9 mouse cellular contexts compared by ENCODE assay signal in the genomic region with DNA sequence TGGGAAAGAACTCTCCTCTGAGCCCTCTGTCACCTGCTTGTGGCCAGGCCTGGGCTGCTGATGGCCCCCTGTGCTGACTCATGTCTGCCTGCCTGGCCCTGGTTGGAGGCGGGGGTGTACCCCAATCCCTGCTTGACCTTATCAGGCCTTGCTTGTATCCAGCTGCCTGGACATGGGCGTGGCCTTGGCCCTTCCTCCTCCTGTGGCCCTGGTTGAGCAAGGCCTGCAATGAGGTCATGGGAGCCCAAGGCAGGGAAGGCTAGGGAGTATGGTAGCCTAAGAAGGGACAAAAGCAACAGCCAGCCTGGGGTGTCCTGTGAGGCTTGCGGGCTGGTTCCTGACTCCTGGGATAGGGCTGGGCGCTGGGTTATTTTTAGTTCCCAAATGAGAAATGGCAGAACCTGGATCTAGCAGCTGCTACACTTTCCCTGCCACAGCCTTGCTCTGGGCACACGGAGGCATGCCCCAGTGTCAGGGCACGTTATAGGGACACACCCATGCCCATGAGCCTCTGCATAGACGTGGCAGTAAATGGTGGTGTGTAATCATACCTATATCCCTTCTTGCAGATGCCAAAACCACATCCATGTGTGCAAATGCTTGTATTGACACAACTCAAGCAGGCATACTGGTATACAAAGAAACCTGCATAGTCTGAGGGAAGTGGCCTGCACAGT. TPM values are rescaled to one million over a fixed set of nuclear protein-coding genes. Genes with fewer than 3 reads are reported as not detected.
DNase-seq lines count a peak whose midpoint lies in the region; ATAC-seq and TF ChIP-seq lines count a peak whose summit lies in the region.
"Had no signal": no experiment of that assay in that cellular context is flagged by ENCODE, and none has a peak within 500 bp of the region (broad histone marks: within the 10 kb centered on the region; RNA-seq: fewer than 3 reads in every experiment).

No protein-coding gene starts in this region.

- WGBS in kidney, embryonic 15.5 days: 87% methylated on average over 7 of the region's 7 CpGs
- WGBS in kidney, embryonic 16.5 days: 86% methylated on average over 7 of the region's 7 CpGs
- WGBS in intestine, embryonic 16.5 days: 68% methylated on average over 7 of the region's 7 CpGs

- no peak overlapping the region for H3K4me2 ChIP-seq in kidney, embryonic 15.5 days
- no peak overlapping the region for H3K4me2 ChIP-seq in kidney, embryonic 16.5 days (replicated peaks; ENCODE audit: low read depth, low read length)
- H3K4me2 ChIP-seq in intestine, embryonic 16.5 days (ENCODE audit: low read depth, low read length): no peak overlapping the region
- H3K4me2 ChIP-seq: embryonic facial prominence, embryonic 12.5 days had no signal

- intact Hi-C loops in gastrocnemius, adult 2 months (cut with DNase I): loop anchor here (5.0 kb wide), 1 partner anchor 42 kb away; a partner anchor contains a TSS

- H3K4me1 ChIP-seq in kidney, embryonic 15.5 days: peaks cover 24% of the 10 kb centered on the region
- H3K4me1 ChIP-seq in kidney, embryonic 16.5 days (ENCODE audit: insufficient read depth, low read length): peaks cover 5% of the 10 kb centered on the region; the same call in 1 of the 2 replicates
- peaks cover 7% of the 10 kb centered on the region; the same call in 1 of the 2 replicates for H3K4me1 ChIP-seq in intestine, embryonic 16.5 days (ENCODE audit: control insufficient read depth, insufficient read depth, low read length)
- H3K4me1 ChIP-seq: embryonic facial prominence, embryonic 12.5 days had no signal

- 0 out of 2 replicates have a peak overlapping the region, but pooled peaks have one; percentile 1 for H3K9ac ChIP-seq in kidney, embryonic 15.5 days
- no peak overlapping the region for H3K9ac ChIP-seq in kidney, embryonic 16.5 days (replicated peaks; ENCODE audit: low read length)
- no peak overlapping the region for H3K9ac ChIP-seq in intestine, embryonic 16.5 days (ENCODE audit: low read depth, low read length)
- H3K9ac ChIP-seq: embryonic facial prominence, embryonic 12.5 days had no signal

- no peak for TF ChIP-seq CTCF in gastrocnemius, adult 2 months (IDR thresholded peaks at IDR 0.05)

- no peak; the same call in 1 of the 2 replicates for ATAC-seq in kidney, embryonic 15.5 days (replicated peaks; ENCODE audit: low FRiP score)
- ATAC-seq in kidney, embryonic 16.5 days (ENCODE audit: low FRiP score, low TSS enrichment): no peak
- peak; percentile 32; the same call in 1 of the 2 replicates for ATAC-seq in intestine, embryonic 16.5 days

- H3K36me3 ChIP-seq in kidney, embryonic 15.5 days: no peaks in the 10 kb centered on the region
- no peaks in the 10 kb centered on the region for H3K36me3 ChIP-seq in kidney, embryonic 16.5 days (ENCODE audit: insufficient read depth, low read length)
- no peaks in the 10 kb centered on the region for H3K36me3 ChIP-seq in intestine, embryonic 16.5 days (ENCODE audit: control insufficient read depth, insufficient read depth, low read length)
- H3K36me3 ChIP-seq: embryonic facial prominence, embryonic 12.5 days had no signal

- no peaks in the 10 kb centered on the region for H3K27me3 ChIP-seq in kidney, embryonic 15.5 days
- no peaks in the 10 kb centered on the region for H3K27me3 ChIP-seq in kidney, embryonic 16.5 days (ENCODE audit: insufficient read depth, low read length)
- H3K27me3 ChIP-seq in intestine, embryonic 16.5 days (replicated peaks; ENCODE audit: control insufficient read depth, insufficient read depth, low read length): no peaks in the 10 kb centered on the region
- H3K27me3 ChIP-seq: embryonic facial prominence, embryonic 12.5 days had no signal

- DNase-seq in gastrocnemius, adult 2 months: peak; percentile 90
- DNase-seq in skeletal muscle tissue, adult 2 months (ENCODE audit: low read depth, low spot score): peak; percentile 85
- DNase-seq in cerebellum, postnatal 25 days: no peak
- no peak for DNase-seq in embryo, embryonic 11 days
- DNase-seq in embryo, embryonic 9.5 days (ENCODE audit: extremely low spot score): no peak

- H3K9me3 ChIP-seq in kidney, embryonic 15.5 days (replicated peaks): no peaks in the 10 kb centered on the region
- no peaks in the 10 kb centered on the region for H3K9me3 ChIP-seq in kidney, embryonic 16.5 days (ENCODE audit: low read length)
- no peaks in the 10 kb centered on the region for H3K9me3 ChIP-seq in intestine, embryonic 16.5 days (ENCODE audit: control insufficient read depth, low read length)
- H3K9me3 ChIP-seq: embryonic facial prominence, embryonic 12.5 days had no signal

- no peak overlapping the region for H3K27ac ChIP-seq in kidney, embryonic 15.5 days
- H3K27ac ChIP-seq in kidney, embryonic 16.5 days (ENCODE audit: low read length): no peak overlapping the region
- peak overlapping the region; percentile 88 for H3K27ac ChIP-seq in gastrocnemius, adult 2 months
- H3K27ac ChIP-seq in intestine, embryonic 16.5 days (ENCODE audit: low read length): no peak overlapping the region
- H3K27ac ChIP-seq: embryonic facial prominence, embryonic 12.5 days had no signal

- no peak overlapping the region for H3K4me3 ChIP-seq in kidney, embryonic 15.5 days (replicated peaks)
- no peak overlapping the region for H3K4me3 ChIP-seq in kidney, embryonic 16.5 days (ENCODE audit: low read length)
- H3K4me3 ChIP-seq in gastrocnemius, adult 2 months: no peak overlapping the region
- no peak overlapping the region for H3K4me3 ChIP-seq in intestine, embryonic 16.5 days (ENCODE audit: low read length)
- H3K4me3 ChIP-seq: embryonic facial prominence, embryonic 12.5 days had no signal

RNA-seq across cellular contexts. Expression of a gene that starts 37.0 kb away (rescaled TPM):
- polyA plus RNA-seq in kidney, embryonic 15.5 days (2015; fragmentation: Nextera tagmentation; extraction: Ambion mirVana): 10.9 and 11.2 TPM in 2 replicates
- polyA plus RNA-seq in kidney, embryonic 16.5 days (2015; fragmentation: Nextera tagmentation; extraction: Ambion mirVana): 14.3 and 16.0 TPM in 2 replicates
- total RNA-seq in gastrocnemius, adult 2 months (2021): 10 to 100 TPM; 46.1 to 46.4 TPM
- polyA plus RNA-seq in intestine, embryonic 16.5 days (2015; fragmentation: Nextera tagmentation; extraction: Ambion mirVana): 15.2 and 16.0 TPM in 2 replicates

RNA-seq across cellular contexts. Expression of a gene that starts 37.5 kb away (rescaled TPM):
- polyA plus RNA-seq in kidney, embryonic 15.5 days (2015; fragmentation: Nextera tagmentation; extraction: Ambion mirVana): 1,112 and 1,115 TPM in 2 replicates
- polyA plus RNA-seq in kidney, embryonic 16.5 days (2015; fragmentation: Nextera tagmentation; extraction: Ambion mirVana): 981 and 1,131 TPM in 2 replicates
- total RNA-seq in gastrocnemius, adult 2 months (2021): 10 to 100 TPM; 38.6 to 51.4 TPM
- 1,018 and 1,133 TPM in 2 replicates for polyA plus RNA-seq in intestine, embryonic 16.5 days (2015; fragmentation: Nextera tagmentation; extraction: Ambion mirVana)

RNA-seq across cellular contexts. Expression of a gene that starts 39.4 kb away (rescaled TPM):
- 3.8 and 5.1 TPM in 2 replicates for polyA plus RNA-seq in kidney, embryonic 15.5 days (2015; fragmentation: Nextera tagmentation; extraction: Ambion mirVana)
- 4.3 and 6.2 TPM in 2 replicates for polyA plus RNA-seq in kidney, embryonic 16.5 days (2015; fragmentation: Nextera tagmentation; extraction: Ambion mirVana)
- total RNA-seq in gastrocnemius, adult 2 months (2021): 10 to 100 TPM; 14.3 to 17.3 TPM
- 7.0 and 8.3 TPM in 2 replicates for polyA plus RNA-seq in intestine, embryonic 16.5 days (2015; fragmentation: Nextera tagmentation; extraction: Ambion mirVana)

Comparison
In these comparisons a context has a peak if more than half of its experiments do, and no peak if none do; other contexts are left out.
1. DNase-seq: peak in gastrocnemius, adult 2 months (single experiment) and skeletal muscle tissue, adult 2 months (single experiment); none in cerebellum, postnatal 25 days (0 of 2), embryo, embryonic 11 days (single experiment) and embryo, embryonic 9.5 days (single experiment).